Mouse (Mus musculus): ENCODE data around the gene Gm49395.

- TF ChIP-seq ZNF384 (IDR thresholded peaks at IDR 0.05; ENCODE audit: low read depth, low read length) (no peak), CTCF (conservative IDR thresholded peaks at IDR 0.05 in 1 of 2, IDR thresholded peaks at IDR 0.05 in 1 of 2; ENCODE audit: low read depth in 2 of 2, low read length in 2 of 2) (no peak), MAZ (IDR thresholded peaks at IDR 0.05; ENCODE audit: low read depth, low read length) (no peak), SMC3 (IDR thresholded peaks at IDR 0.05; ENCODE audit: low read depth, low read length) (no peak), MAFK (IDR thresholded peaks at IDR 0.05; ENCODE audit: insufficient replicate concordance, low read length) (no peak), EP300 (IDR thresholded peaks at IDR 0.05; ENCODE audit: low read length) (no peak), UBTF (IDR thresholded peaks at IDR 0.05; ENCODE audit: low read depth, low read length) (no peak), USF2 (conservative IDR thresholded peaks at IDR 0.05; ENCODE audit: low read depth, low read length) (no peak), POLR2A (IDR thresholded peaks at IDR 0.05; ENCODE audit: low read depth, low read length) (no peak)
Observed at GRCm38 (mm10) chr13:115067324-115067967, 34.3 kb downstream of the Gm49395 start.
